Mouse (Mus musculus) NIH3T3 (cell line): Measurements from ENCODE around the gene Mcub.

ENCODE experiments used
- DNase-seq: peaks from one replicate; pipeline ENCODE4 v3.0.0-alpha.2; 2012; ENCODE audit warnings: low read depth

Gene Mcub

GRCm38 (mm10) chr3:129893143-129893542 is 76.9 kb downstream of the Mcub start:
- no peak for DNase-seq

- DNase-seq: no peak
Measured at GRCm38 (mm10) chr3:129892003-129892402, 78.0 kb downstream of the Mcub start.

GRCm38 (mm10) chr3:129887779-129888517 is 82.1 kb downstream of the Mcub start:
- DNase-seq: no peak

GRCm38 (mm10) chr3:129886430-129886829 is 83.6 kb downstream of the Mcub start:
- no peak for DNase-seq

- no peak for DNase-seq
Measured at GRCm38 (mm10) chr3:129885577-129885976, 84.4 kb downstream of the Mcub start.

GRCm38 (mm10) chr3:129880925-129881593 is 88.9 kb downstream of the Mcub start:
- no peak for DNase-seq

GRCm38 (mm10) chr3:129879913-129880312 is 90.1 kb downstream of the Mcub start:
- DNase-seq: no peak

GRCm38 (mm10) chr3:129879131-129879757 is 90.8 kb downstream of the Mcub start:
- DNase-seq: peak; percentile 42

GRCm38 (mm10) chr3:129878405-129879021 is 91.5 kb downstream of the Mcub start, which contains the start of gene Pla2g12a:
TSS of gene Pla2g12a (plus strand) at chr3:129878606.
- peak; percentile 93 for DNase-seq

GRCm38 (mm10) chr3:129877327-129877726 is 92.7 kb downstream of the Mcub start:
- no peak for DNase-seq
